Mouse (Mus musculus) urinary bladder, postnatal 4 days (tissue): Measurements from ENCODE around the gene Cep57l1.
A peak's percentile ranks its signal among the peaks of the same experiment; 100 is the strongest.
"Not testable (repeated sequence)": the region's sequence is repeated elsewhere in the genome, so short reads cannot be mapped to it uniquely, and the experiment has no call there.

ENCODE experiments used
- DNase-seq, 2 experiments: peaks; one replicate each; pipeline ENCODE4 v3.0.0; 2021 to 2022; ENCODE audit warnings: low spot score in 2 of 2

The Cep57l1 gene

GRCm38 (mm10) chr10:41809771-41810563 is at the start of gene Cep57l1, which contains the start of gene Sesn1:
Gene Cep57l1, minus strand, starts transcription at chr10:41809871.
Gene Sesn1, plus strand, starts transcription at chr10:41809935.
- peak; percentile 90 to 93 for DNase-seq

GRCm38 (mm10) chr10:41848721-41849120 is 39.0 kb upstream of the Cep57l1 start:
- no peak for DNase-seq

- DNase-seq = no peak
Observed at GRCm38 (mm10) chr10:41847737-41848136, 38.1 kb upstream of the Cep57l1 start.

- DNase-seq = no peak
Observed at GRCm38 (mm10) chr10:41838911-41839310, 29.2 kb upstream of the Cep57l1 start.

- no peak for DNase-seq
Observed at GRCm38 (mm10) chr10:41834131-41834530, 24.5 kb upstream of the Cep57l1 start.

- DNase-seq = no peak
Observed at GRCm38 (mm10) chr10:41832191-41832590, 22.5 kb upstream of the Cep57l1 start.

- no peak for DNase-seq
Observed at GRCm38 (mm10) chr10:41830851-41831522, 21.3 kb upstream of the Cep57l1 start.

GRCm38 (mm10) chr10:41830445-41830844 is 20.8 kb upstream of the Cep57l1 start:
- DNase-seq = no peak

- no peak for DNase-seq
Observed at GRCm38 (mm10) chr10:41829980-41830379, 20.3 kb upstream of the Cep57l1 start.

GRCm38 (mm10) chr10:41829191-41829590 is 19.5 kb upstream of the Cep57l1 start:
- DNase-seq = no peak

- DNase-seq = no peak
Observed at GRCm38 (mm10) chr10:41827784-41828183, 18.1 kb upstream of the Cep57l1 start.

- no peak for DNase-seq
Observed at GRCm38 (mm10) chr10:41826526-41827116, 16.9 kb upstream of the Cep57l1 start.

GRCm38 (mm10) chr10:41825996-41826395 is 16.3 kb upstream of the Cep57l1 start:
- no peak for DNase-seq

GRCm38 (mm10) chr10:41825041-41825440 is 15.4 kb upstream of the Cep57l1 start:
- DNase-seq = no peak

- DNase-seq = no peak
Observed at GRCm38 (mm10) chr10:41823916-41824315, 14.2 kb upstream of the Cep57l1 start.

GRCm38 (mm10) chr10:41823282-41823675 is 13.6 kb upstream of the Cep57l1 start:
- not testable (repeated sequence) for DNase-seq

GRCm38 (mm10) chr10:41822573-41823281 is 13.1 kb upstream of the Cep57l1 start:
- no peak for DNase-seq

GRCm38 (mm10) chr10:41821171-41821570 is 11.5 kb upstream of the Cep57l1 start:
- DNase-seq = no peak

GRCm38 (mm10) chr10:41820401-41820800 is 10.7 kb upstream of the Cep57l1 start:
- peak in 1 of 2 experiments; percentile 11 for DNase-seq

GRCm38 (mm10) chr10:41819307-41819706 is 9.6 kb upstream of the Cep57l1 start:
- no peak for DNase-seq

- not testable (repeated sequence) for DNase-seq
Observed at GRCm38 (mm10) chr10:41818733-41819070, 9.0 kb upstream of the Cep57l1 start.
